20 mouse cellular contexts compared by ENCODE assay signal in the genomic region with DNA sequence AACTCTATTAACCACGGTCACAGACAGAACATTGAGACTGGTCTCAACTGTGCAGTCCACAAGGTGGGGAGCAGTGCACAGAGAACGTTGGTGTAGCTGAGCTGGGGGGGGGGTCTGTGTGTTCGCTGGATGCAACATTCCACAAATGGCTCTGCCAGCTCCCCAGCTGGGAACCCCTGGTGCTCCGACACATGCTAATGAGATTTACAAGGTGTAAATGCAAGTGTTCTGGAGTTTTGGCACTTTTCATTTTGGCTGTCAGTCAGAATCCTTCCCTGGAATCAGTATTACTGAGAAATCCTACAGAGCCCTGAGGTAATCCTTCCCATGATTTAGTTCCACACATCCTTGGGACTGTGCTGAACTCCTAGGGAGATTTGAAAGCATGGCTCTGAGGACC. TPM values are rescaled to one million over a fixed set of nuclear protein-coding genes. Genes with fewer than 3 reads are reported as not detected.
DNase-seq lines count a peak whose midpoint lies in the region; ATAC-seq and TF ChIP-seq lines count a peak whose summit lies in the region.
"Had no signal": no experiment of that assay in that cellular context is flagged by ENCODE, and none has a peak within 500 bp of the region (broad histone marks: within the 10 kb centered on the region; RNA-seq: fewer than 3 reads in every experiment).

No protein-coding gene starts in this region.

- H3K27me3 ChIP-seq in cerebellum, adult 2 months (ENCODE audit: control insufficient read depth, insufficient read depth, low read length) = no peaks in the 10 kb centered on the region; the same call in 1 of the 2 replicates
- H3K27me3 ChIP-seq in forebrain, embryonic 15.5 days = no peaks in the 10 kb centered on the region
- no peaks in the 10 kb centered on the region for H3K27me3 ChIP-seq in forebrain, embryonic 10.5 days (ENCODE audit: poor library complexity, severe bottlenecking)
- peaks cover 6% of the 10 kb centered on the region; the same call in 1 of the 2 replicates for H3K27me3 ChIP-seq in midbrain, embryonic 15.5 days (replicated peaks)
- H3K27me3 ChIP-seq in midbrain, embryonic 13.5 days = peaks cover 28% of the 10 kb centered on the region; the same call in 1 of the 2 replicates
- H3K27me3 ChIP-seq in thymus, adult 2 months (ENCODE audit: control insufficient read depth, insufficient read depth, low read length) = no peaks in the 10 kb centered on the region
- H3K27me3 ChIP-seq: liver, embryonic 13.5 days had no signal

- H3K9me3 ChIP-seq in forebrain, embryonic 15.5 days = no peaks in the 10 kb centered on the region
- no peaks in the 10 kb centered on the region for H3K9me3 ChIP-seq in forebrain, embryonic 10.5 days
- H3K9me3 ChIP-seq in midbrain, embryonic 15.5 days = no peaks in the 10 kb centered on the region
- no peaks in the 10 kb centered on the region for H3K9me3 ChIP-seq in midbrain, embryonic 13.5 days

- H3K36me3 ChIP-seq in forebrain, embryonic 15.5 days = no peaks in the 10 kb centered on the region
- H3K36me3 ChIP-seq in forebrain, embryonic 10.5 days (replicated peaks) = no peaks in the 10 kb centered on the region
- no peaks in the 10 kb centered on the region for H3K36me3 ChIP-seq in midbrain, embryonic 15.5 days (replicated peaks)
- no peaks in the 10 kb centered on the region for H3K36me3 ChIP-seq in midbrain, embryonic 13.5 days
- H3K36me3 ChIP-seq in thymus, adult 2 months (ENCODE audit: control insufficient read depth, insufficient read depth, low read length) = no peaks in the 10 kb centered on the region
- H3K36me3 ChIP-seq: liver, embryonic 13.5 days had no signal

- no peak for TF ChIP-seq POLR2A in cerebellum, adult 2 months (IDR thresholded peaks at IDR 0.05; ENCODE audit: borderline replicate concordance, insufficient read depth, low read length)
- TF ChIP-seq POLR2A in thymus, adult 2 months (IDR thresholded peaks at IDR 0.05; ENCODE audit: control insufficient read depth, extremely low read depth, insufficient read depth, low read length, poor library complexity) = no peak

- no peak overlapping the region for H3K9ac ChIP-seq in forebrain, embryonic 15.5 days (replicated peaks)
- H3K9ac ChIP-seq in midbrain, embryonic 15.5 days = no peak overlapping the region
- no peak overlapping the region for H3K9ac ChIP-seq in midbrain, embryonic 13.5 days (replicated peaks)
- H3K9ac ChIP-seq: liver, embryonic 13.5 days; lung, embryonic 14.5 days had no signal

- DNase-seq in cerebellum, adult 2 months = peak; percentile 24 to 42
- no peak for DNase-seq in cerebellum, adult 11 months
- DNase-seq in forebrain, embryonic 10.5 days (ENCODE audit: extremely low spot score, low spot score) = no peak
- DNase-seq in ovary, adult 18-20 months (ENCODE audit: low spot score) = no peak
- no peak for DNase-seq in thymus, adult 2 months
- DNase-seq: adrenal gland, postnatal 10 days; gastrocnemius, postnatal 10 days; heart, adult 18-20 months; heart, postnatal 36 days; kidney, adult 18-20 months; kidney, postnatal 10 days; liver, embryonic 13.5 days; lung, embryonic 14.5 days; lung, postnatal 36 days; right cerebral cortex, adult 18-20 months; thymus, postnatal 14 days had no signal

- ATAC-seq in forebrain, embryonic 15.5 days (replicated peaks) = peak; percentile 53
- 0 out of 2 replicates have a peak, but pooled peaks have one; percentile 37 for ATAC-seq in midbrain, embryonic 15.5 days (replicated peaks)
- no peak for ATAC-seq in midbrain, embryonic 13.5 days
- ATAC-seq: Patski had no signal

- H3K4me2 ChIP-seq in forebrain, embryonic 15.5 days (replicated peaks) = no peak overlapping the region
- no peak overlapping the region for H3K4me2 ChIP-seq in midbrain, embryonic 15.5 days
- no peak overlapping the region for H3K4me2 ChIP-seq in midbrain, embryonic 13.5 days (replicated peaks)
- H3K4me2 ChIP-seq: liver, embryonic 13.5 days; lung, embryonic 14.5 days had no signal

- H3K4me1 ChIP-seq in cerebellum, adult 2 months (ENCODE audit: control insufficient read depth, insufficient read depth, low read length) = no peaks in the 10 kb centered on the region; the same call in 1 of the 2 replicates
- H3K4me1 ChIP-seq in forebrain, embryonic 15.5 days = peaks cover 21% of the 10 kb centered on the region
- peaks cover 10% of the 10 kb centered on the region; the same call in 1 of the 2 replicates for H3K4me1 ChIP-seq in forebrain, embryonic 10.5 days
- H3K4me1 ChIP-seq in midbrain, embryonic 15.5 days = no peaks in the 10 kb centered on the region; the same call in 1 of the 2 replicates
- H3K4me1 ChIP-seq in midbrain, embryonic 13.5 days (replicated peaks) = peaks cover 8% of the 10 kb centered on the region; the same call in 1 of the 2 replicates
- no peaks in the 10 kb centered on the region for H3K4me1 ChIP-seq in thymus, adult 2 months (replicated peaks; ENCODE audit: control insufficient read depth, insufficient read depth, low read length)
- H3K4me1 ChIP-seq: liver, embryonic 13.5 days had no signal

- no peak overlapping the region for H3K27ac ChIP-seq in cerebellum, adult 2 months (ENCODE audit: insufficient read depth, low read length)
- peak overlapping the region; percentile 49 for H3K27ac ChIP-seq in forebrain, embryonic 15.5 days (replicated peaks)
- no peak overlapping the region for H3K27ac ChIP-seq in forebrain, embryonic 10.5 days
- no peak overlapping the region for H3K27ac ChIP-seq in midbrain, embryonic 15.5 days
- no peak overlapping the region for H3K27ac ChIP-seq in midbrain, embryonic 13.5 days
- H3K27ac ChIP-seq in thymus, adult 2 months (ENCODE audit: control insufficient read depth, insufficient read depth, low read length) = no peak overlapping the region
- H3K27ac ChIP-seq: liver, embryonic 13.5 days had no signal

- no peak for TF ChIP-seq CTCF in cerebellum, adult 2 months (IDR thresholded peaks at IDR 0.05; ENCODE audit: borderline replicate concordance, insufficient read depth, low read depth, low read length)
- no peak for TF ChIP-seq CTCF in thymus, adult 2 months (IDR thresholded peaks at IDR 0.05; ENCODE audit: borderline replicate concordance, control insufficient read depth, extremely low read depth, insufficient read depth, low read length, poor library complexity)

- H3K4me3 ChIP-seq in cerebellum, adult 2 months (replicated peaks; ENCODE audit: insufficient read depth, low read depth, low read length) = no peak overlapping the region
- no peak overlapping the region for H3K4me3 ChIP-seq in forebrain, embryonic 15.5 days
- H3K4me3 ChIP-seq in forebrain, embryonic 10.5 days = no peak overlapping the region
- no peak overlapping the region for H3K4me3 ChIP-seq in midbrain, embryonic 15.5 days
- H3K4me3 ChIP-seq in midbrain, embryonic 13.5 days (replicated peaks) = no peak overlapping the region
- H3K4me3 ChIP-seq in thymus, adult 2 months (ENCODE audit: control insufficient read depth, insufficient read depth, low read length) = no peak overlapping the region
- H3K4me3 ChIP-seq: liver, embryonic 13.5 days had no signal

- WGBS in cerebellum, adult 2 months = 19% methylated on average over 4 of the region's 4 CpGs
- 19% methylated on average over 4 of the region's 4 CpGs for WGBS in forebrain, embryonic 15.5 days
- WGBS in forebrain, embryonic 10.5 days = 56% methylated on average over 4 of the region's 4 CpGs
- 23% methylated on average over 4 of the region's 4 CpGs for WGBS in midbrain, embryonic 15.5 days
- 32% methylated on average over 4 of the region's 4 CpGs for WGBS in midbrain, embryonic 13.5 days
- WGBS in thymus, adult 2 months = 42% methylated on average over 4 of the region's 4 CpGs

RNA-seq across cellular contexts. Expression of a gene that starts 18.4 kb away (rescaled TPM):
- 5.2 and 5.6 TPM in 2 replicates for polyA plus RNA-seq in cerebellum, adult 2 months (2012; rRNA removed)
- 55.7 and 58.0 TPM in 2 replicates for polyA plus RNA-seq in forebrain, embryonic 15.5 days (2015; fragmentation: Nextera tagmentation; extraction: Ambion mirVana)
- polyA plus RNA-seq in forebrain, embryonic 10.5 days (2016; fragmentation: Nextera tagmentation; extraction: Ambion mirVana) = 3.7 and 4.1 TPM in 2 replicates
- 72.8 and 73.2 TPM in 2 replicates for polyA plus RNA-seq in midbrain, embryonic 15.5 days (2015; fragmentation: Nextera tagmentation; extraction: Ambion mirVana)
- polyA plus RNA-seq in midbrain, embryonic 13.5 days (2015; fragmentation: Nextera tagmentation; extraction: Ambion mirVana) = 39.3 and 52.7 TPM in 2 replicates
- 0.38 and 0.39 TPM in 2 replicates for polyA plus RNA-seq in thymus, adult 2 months (2012; rRNA removed)

Comparison
In these comparisons a context has a peak if more than half of its experiments do, and no peak if none do; other contexts are left out.
1. DNase-seq: peak in cerebellum, adult 2 months (2 of 2); none in cerebellum, adult 11 months (single experiment), forebrain, embryonic 10.5 days (single experiment), ovary, adult 18-20 months (single experiment) and thymus, adult 2 months (single experiment).